Mouse (Mus musculus) embryo, embryonic 11 days (tissue): ENCODE results near the gene Sdhaf1.

Experiments
- DNase-seq: peaks from one replicate; pipeline ENCODE4 v3.0.0-alpha.2; 2015

The Sdhaf1 gene

GRCm38 (mm10) chr7:30291215-30292131 is 32.2 kb downstream of the Sdhaf1 start, which contains the start of gene Clip3:
Gene Clip3, plus strand, starts transcription at chr7:30291728.
- DNase-seq, result peak; percentile 89

- DNase-seq, result peak; percentile 53
These were observed 33.8 kb downstream of the Sdhaf1 start for GRCm38 (mm10) chr7:30289714-30290399.

DNA sequence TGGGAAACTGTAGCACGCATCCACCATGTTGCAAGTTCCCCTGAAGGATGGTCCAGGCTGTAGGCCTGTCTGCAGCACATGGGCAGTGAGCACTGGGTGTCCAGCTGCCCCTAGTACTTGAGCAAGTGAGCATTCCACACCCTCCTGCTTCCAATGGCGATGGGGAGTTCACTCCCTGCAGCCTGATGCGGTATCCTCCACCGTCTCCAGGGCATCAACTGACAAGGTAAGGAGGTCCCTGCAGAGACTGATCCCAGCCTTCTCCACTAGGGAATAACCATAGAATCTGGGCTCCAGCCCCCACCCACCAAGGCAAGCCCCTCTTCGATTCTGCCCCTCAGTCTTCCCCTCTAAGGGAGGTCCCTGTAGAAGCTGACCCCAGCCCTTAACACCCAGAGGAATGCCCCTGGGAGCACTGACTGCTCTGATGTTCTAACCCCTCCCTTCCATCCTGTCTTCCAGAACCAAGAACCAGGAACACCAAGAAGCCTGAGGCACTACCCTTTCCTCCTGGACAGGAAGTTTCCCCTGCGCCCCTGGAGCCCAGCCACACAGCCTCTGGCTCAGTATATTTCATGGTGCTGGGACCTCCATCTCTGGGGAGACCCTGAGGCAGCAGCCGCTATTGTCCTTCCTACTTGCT is 34.5 kb downstream of the Sdhaf1 start:
- no peak for DNase-seq

DNA sequence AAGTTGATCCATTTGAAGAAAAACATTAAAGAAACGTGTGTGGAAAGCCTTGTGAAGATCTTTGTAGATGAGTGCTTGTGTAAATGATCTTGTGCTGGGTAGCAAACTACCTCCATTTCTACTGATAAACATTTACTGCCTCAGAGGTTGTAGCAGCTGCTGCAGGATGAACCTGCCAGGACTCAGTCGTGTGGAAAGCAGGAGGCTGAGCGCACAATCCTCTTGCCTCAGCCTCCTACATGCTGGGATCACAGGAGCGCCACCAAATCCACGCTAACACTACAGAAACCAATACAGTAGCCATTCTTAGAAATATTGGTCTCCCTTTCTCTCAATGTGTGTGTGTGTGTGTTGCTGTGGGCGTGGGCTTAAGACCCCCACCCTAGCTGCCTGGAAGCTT is 35.6 kb downstream of the Sdhaf1 start:
- no peak for DNase-seq

DNA sequence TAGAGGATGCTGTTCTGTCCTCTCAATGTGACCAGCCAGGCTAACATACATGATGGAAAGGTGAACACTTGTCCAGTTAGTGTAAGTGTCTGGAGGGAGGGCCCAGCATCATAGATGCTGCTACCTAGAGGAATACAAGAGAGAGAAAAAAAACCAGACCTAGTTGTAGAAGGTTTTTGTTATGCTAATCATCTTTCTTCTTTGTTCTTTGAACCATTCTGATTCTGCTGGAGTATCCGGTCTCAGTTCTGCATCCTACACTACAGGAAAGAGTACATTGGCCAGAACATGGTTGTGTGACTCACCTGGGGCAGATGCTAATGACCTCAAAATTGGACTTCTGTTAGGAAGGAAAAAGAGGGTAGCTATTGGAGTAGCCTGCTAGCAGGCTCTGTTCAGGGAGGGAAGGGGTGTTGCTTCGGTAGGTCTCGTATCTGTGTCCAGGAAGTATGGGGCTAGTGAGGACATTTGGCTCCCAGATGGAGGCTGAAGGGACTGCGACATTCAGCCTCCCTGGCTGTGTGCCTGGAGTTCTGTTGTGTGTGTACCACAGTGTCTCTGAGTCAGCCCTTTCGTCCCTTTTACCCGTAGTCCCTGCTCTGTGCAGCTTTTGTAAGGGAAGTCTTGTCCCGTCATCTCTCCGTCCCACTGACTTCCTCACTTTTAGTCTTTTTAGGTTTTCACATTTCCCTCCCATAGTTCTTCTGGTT is 36.8 kb downstream of the Sdhaf1 start:
- no peak for DNase-seq

GRCm38 (mm10) chr7:30282740-30283139 is 41.0 kb downstream of the Sdhaf1 start:
- DNase-seq, result no peak

- DNase-seq, result no peak
These were observed 42.2 kb downstream of the Sdhaf1 start for GRCm38 (mm10) chr7:30281522-30281921.

DNA sequence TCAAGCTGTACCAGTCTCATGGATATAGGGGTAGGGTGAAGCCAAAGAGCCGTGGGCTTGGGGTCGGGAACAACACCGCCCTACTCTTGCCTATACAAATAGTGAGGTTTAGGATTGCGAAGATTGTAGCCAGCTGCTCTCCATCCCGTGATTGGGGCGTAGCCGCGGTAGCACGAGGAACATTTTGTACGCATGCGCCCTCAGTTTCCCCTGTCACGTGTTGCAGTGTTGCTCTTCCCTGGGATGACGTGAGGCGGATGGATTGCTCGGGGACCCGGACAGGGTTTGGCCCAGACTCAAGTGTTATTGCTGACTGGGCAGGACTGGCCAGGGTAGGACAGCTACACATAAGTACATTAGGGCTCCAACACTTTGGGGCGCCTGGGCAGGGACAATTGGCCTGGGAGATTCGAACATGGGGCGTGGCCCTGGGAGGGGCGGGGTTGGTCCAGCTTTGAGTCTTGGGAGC is 43.0 kb downstream of the Sdhaf1 start:
- DNase-seq, result peak; percentile 92

GRCm38 (mm10) chr7:30279951-30280669 is 43.6 kb downstream of the Sdhaf1 start, which contains the start of the genes Thap8 and Wdr62:
Gene Thap8, plus strand, starts transcription at chr7:30280094.
Gene Wdr62, minus strand, starts transcription at chr7:30280419.
- DNase-seq, result peak; percentile 96

GRCm38 (mm10) chr7:30279536-30279935 is 44.2 kb downstream of the Sdhaf1 start:
- DNase-seq, result peak; percentile 60

DNA sequence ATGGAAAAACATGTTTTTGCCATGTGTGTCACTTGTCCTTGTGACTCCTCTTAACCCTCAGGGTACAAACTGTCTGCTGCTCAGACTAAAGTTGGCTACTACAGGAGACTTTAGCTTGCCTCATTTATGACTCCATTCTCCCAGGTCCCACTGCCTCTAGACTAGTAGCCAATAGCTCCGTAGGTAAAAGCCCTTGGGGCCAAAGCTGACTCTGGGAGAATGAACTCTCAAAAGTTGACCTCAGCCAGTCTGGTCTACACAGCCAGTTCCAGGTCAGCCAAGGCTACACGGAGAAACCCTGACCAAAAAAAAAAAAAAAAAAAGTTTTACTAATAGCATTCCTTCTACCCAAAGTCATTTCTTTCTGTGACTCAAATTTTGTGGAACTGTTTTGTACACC is 44.8 kb downstream of the Sdhaf1 start:
- DNase-seq, result no peak

DNA sequence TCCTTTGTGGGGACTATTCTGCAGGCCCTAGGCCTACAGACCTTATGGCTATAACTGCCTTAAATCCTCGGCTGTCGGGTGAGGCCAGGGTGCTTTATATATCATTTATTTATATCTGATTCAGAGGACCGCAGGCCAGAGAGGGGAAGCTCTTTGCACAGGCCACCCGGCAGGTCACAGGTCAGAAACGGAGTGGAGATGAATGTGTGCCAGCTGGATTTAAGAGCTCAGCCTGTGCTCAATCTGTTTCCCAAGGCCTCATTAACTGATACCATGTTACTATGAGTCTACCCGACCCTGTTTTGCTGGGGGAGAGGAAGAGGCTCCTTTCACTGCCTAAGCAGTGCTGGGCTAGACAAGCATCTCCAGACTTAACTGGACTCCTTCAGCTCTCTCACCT is 49.3 kb downstream of the Sdhaf1 start:
- no peak for DNase-seq
